Mouse (Mus musculus) frontal cortex, adult 2 months (tissue): Measurements from ENCODE around the gene Hnf1b. TPM values are rescaled to one million over a fixed set of nuclear protein-coding genes. Genes with fewer than 3 reads are reported as not detected.

ENCODE experiments used
- DNase-seq, 2 experiments: peaks; one replicate each; pipeline ENCODE4 v3.0.0; 2022; ENCODE audit warnings: low spot score in 1 of 2; ENCODE audit errors: extremely low spot score in 1 of 2
- polyA plus RNA-seq: library from polyadenylated mRNA; depleted of rRNA; stranded (reverse); fragments of >200 nt; gene quantifications from 2 replicates; pipeline ENCODE4 v1.2.3, GENCODE M21; 2012; rRNA removed

Gene Hnf1b
- polyA plus RNA-seq, 1 experiment = 0.08 TPM

DNA sequence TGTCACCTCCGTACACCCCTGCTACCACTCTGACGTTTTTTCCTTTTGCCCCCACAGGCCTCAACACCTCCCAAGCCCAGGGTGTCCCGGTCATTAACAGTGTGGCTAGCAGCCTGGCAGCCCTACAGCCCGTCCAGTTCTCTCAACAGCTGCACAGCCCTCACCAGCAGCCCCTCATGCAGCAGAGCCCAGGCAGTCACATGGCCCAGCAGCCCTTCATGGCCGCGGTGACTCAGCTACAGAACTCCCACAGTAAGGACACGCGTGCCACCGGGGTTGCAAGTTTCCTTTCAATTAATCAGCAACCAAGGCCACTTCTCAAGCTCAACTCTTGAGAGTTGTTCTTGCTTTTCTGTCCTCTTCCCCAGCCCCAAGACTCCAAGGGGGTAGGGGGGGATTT is 43.5 kb downstream of the Hnf1b start:
- no peak for DNase-seq

DNA sequence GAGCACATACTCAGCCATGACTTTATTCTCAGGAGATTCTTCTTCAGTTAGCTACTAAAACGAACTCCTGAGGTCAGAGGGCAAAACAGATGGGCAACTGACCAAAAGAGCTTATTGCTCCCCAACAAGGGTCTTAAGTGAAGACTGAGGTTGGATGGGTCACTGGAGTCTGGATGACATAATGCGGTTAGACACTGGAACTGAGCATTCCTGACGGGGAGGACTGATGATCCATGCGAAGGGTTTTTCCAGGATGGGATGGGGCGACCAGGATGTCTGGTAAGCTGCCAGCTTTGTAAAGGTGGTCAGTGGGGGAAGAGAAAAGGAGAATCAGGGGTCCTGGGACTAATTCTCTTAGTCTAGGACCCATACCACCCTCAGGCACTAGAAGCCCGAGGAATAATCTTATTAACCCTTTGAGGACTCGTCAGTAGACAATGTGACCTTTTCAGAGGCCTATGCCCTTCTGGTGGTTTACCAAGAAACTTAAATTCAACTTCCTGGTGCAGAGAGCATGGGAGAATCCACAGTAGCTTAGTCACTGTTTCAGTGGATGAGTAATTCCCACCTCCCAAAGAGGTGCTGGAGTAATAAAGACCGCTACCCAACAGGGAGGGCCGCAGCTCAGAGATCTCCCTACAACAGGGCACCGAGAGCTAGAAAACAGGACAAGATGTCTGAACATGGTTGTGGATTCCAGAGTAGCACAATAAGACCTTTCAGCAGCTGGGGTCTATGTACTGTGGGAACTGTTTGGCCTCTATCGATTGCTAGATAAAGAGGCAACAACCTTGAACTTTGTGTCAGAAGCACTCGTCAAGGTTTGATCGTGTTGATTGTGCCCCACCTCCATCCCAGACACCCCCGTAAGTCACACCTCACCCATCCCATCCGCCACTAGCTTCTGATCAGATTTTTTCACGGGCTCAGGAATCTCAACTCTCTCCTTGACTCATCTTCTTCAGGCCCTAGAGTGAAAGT is 46.9 kb downstream of the Hnf1b start:
- no peak for DNase-seq

DNA sequence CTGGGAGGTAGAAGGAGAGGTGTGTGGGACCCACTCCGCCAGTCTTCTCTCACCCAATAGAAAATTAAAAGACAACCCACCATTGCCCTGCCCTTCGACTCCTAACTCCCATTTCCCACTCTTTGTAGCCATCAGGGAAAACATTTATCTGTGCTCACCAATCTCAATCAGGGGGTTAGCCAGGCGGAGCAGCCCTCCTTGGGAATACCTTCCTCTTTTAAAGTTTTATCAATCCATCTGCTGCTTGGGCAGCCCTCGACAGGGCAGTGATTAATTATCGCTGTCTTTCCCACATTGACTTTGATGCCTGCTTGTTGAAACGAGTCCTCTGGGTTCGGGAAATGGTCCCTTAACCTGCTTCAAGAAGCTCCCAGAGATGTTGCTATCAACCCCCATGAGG is 47.7 kb downstream of the Hnf1b start:
- DNase-seq = no peak

DNA sequence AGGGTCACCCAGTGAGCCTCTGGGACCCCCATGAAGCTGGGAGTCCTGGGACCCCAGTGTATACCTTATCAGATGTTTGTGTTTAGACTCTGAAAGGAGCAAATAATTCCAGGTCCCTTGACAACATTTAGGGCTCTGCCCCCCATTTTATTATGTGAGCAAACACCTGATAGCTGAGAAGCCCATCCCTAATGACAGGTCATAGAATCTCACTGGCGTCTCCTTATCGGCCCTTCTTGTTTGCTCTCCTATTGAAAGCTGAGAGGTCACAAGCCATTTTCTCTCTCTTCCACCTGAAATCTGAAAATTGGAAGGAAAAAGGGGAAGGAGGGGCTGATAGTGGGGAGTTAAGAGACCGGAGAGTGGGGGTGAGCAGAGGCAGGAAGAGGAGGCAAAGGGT is 52.9 kb downstream of the Hnf1b start:
- DNase-seq = no peak

DNA sequence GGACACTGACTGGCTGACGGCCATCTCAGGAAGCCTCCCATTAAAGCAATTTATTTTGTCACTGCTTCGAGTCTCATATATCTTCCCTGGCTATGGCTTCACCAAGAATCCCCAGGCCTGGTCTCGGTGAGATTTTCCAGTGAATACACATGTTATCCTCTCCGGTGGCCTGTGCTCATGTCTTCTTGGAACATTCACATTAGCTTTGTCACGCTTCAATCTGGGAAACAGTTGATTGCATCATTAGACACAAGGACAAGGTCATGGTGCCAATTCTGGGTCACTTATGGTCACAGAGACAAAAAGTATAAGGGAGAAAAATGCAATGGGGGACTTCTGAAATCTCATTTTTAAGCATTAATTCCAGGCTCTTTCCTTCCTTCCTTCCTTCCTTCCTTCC is 55.9 kb downstream of the Hnf1b start:
- no peak for DNase-seq

DNA sequence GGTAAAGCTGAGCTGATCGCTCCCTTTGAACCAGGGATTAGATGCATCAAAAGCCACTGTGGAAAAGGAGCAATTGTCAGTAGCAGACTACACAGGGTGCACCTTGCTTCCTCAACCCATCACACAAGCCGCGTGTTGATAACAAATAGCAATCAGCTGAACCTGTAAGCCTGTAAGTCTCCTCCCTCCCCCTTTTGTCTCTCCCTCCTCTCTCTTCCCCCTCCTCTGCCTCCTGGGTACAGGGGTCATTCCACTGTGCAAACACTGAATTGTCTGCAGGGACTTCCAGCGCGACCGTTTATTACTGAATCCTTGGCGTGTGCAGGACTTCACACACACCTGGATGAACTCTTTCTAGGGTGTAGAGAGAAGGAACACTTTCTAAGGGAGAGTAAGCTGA is 58.5 kb downstream of the Hnf1b start:
- no peak for DNase-seq

DNA sequence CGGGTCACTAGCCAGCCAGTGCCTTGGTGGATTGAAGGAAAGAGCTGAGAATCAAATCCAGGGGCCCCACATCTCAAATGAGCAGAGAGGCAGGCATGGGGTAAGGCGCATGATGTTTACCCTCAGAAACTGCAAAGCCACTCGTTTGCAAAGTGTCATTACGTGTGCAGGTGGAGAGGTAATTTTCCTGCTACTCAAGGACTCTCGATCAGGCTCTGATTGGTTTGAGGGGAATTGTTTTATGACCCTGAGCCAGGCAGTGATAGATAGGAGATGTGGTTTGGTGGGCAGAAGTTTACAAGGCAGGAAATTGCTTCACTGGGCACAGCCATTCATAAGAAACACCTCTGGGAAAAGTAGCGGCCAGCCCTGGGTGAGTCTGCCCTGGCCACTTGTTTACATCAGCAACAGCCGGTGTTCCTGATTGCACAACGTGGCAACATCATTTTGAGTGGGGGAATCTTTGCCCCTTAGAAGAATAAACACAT is 64.0 kb downstream of the Hnf1b start:
- DNase-seq = no peak

DNA sequence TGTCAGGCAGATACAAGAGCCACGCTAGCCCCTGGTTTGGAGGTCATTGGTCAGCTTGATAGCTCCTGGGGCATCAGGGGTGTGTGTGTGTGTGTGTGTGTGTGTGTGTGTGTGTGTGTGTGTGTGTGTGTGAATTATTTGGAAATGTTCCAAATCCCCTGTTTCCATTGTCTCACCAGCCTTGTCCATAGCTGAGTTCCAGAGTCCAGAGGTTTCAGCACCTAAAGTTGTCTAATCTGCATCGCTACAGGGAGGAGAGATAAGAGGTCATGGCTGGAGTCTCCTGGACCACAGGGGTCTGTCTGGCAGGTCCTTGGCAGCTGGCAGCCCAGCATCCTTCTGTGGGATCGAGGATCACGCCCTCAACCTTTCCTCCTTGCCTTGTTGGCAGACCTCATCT is 64.6 kb downstream of the Hnf1b start:
- no peak for DNase-seq

DNA sequence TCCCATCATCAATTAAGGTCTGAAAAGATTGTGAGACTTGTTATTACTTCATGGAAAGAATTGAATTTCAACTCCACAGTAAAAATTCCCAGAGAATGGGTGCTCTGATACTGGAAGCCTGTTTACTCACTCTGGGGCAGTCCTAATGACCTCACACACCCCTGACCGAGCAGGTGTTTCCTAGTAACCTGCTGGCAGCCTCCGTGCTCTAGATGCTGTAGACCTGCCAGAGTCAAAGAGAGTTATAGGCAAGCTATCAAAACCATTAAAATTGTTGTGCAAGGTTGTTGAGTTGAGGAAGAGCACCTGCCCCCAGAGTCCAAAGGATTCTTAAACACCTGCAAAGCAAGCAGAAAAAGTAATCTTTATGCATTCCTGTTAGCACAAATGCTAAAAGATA is 72.7 kb downstream of the Hnf1b start:
- no peak for DNase-seq

DNA sequence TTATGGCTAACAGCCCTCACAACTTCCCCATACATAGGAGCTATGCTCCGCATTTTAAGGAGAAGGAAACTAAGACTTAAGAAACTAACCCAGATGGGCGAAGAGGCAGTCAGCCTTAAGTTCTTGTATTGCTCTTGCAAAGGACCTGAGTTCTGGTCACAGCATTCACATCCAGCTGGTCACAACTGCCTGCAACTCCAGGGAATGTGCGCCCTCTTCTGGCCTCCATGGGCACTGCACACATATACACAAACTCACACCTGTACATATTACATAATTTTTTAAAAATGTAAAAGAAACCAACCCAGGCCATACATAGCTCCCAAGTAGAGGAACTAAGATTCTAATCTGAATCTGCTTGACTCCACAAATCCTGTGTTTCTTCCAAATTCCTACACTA is 77.2 kb downstream of the Hnf1b start:
- DNase-seq = no peak

DNA sequence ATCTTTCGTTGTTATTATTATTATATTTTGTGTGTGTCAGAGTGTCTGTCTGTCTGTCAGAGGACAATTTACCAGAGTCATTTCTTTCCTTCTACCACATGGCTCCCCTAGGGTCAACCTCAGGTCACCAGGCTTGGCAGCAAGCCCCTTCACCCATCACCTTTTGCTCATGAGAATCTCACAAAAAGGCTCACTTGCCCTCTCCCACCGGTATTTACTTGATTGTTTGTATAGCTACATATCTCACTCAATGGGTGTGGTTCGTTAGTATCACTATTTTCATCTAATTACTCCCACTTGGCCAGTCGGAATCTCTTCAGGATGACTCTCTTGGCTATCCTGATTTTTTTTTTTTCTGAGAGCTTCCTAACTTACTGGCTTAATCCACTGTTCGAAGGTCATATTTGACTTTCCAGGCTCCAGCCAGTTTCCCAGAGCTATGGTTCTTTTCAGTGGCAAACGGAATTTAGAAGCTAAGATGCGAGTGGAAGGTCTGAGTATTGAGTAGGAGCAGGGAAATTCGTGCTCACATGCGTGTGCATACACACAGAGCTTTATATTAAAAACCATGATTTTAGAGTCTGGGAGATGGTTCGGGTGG is 82.7 kb downstream of the Hnf1b start:
- no peak for DNase-seq

DNA sequence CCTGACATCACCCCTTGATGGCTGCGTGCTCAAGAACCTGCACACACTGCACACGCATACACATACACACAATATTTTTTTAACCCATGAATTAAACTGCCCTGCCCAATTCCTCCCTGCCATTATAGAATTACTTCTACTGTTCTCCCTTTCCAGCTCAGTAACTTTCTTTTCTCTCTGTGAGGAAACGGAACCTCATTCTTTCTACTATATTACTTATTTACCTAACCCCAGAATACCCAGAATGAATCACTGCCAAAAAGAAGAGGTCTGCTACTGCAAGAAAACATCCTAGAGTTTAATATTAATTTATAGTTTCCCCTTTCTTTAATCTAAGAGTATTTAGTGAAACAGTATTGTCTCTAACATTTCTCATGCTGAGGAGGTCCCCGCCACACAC is 83.5 kb downstream of the Hnf1b start:
- DNase-seq = no peak

DNA sequence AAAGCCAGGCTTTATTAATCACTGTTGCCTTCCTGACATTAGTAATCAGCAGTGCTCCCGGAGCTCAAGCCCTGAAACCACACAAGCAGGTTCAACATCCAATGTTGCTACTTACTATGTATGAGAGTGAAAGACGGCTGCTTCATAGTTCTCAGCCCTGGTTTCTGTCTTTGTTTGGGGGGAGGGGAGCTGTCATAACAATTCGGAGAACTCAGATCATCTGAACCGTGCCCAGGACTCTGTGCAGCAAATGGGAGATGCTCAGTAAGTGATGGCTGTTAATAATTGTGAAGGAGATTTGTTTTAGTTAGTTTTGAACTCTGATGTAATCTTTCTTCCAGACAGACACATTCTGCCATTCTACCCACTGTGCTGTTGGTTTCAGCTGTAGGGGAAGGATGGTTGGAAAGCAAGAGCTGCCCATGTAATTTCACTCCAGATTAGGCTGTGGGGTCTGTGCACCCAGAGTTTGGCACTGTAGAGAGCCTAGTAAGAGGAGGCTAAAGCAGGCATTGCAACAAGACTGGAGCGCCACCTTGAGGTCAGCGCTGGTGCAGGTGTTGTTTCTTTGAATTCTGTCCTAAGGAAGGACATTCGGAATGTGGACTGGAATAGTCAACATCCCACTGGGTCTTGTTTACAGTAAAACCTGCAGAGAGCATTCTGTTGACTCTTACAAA is 86.3 kb downstream of the Hnf1b start:
- DNase-seq = peak; percentile 28 to 88

DNA sequence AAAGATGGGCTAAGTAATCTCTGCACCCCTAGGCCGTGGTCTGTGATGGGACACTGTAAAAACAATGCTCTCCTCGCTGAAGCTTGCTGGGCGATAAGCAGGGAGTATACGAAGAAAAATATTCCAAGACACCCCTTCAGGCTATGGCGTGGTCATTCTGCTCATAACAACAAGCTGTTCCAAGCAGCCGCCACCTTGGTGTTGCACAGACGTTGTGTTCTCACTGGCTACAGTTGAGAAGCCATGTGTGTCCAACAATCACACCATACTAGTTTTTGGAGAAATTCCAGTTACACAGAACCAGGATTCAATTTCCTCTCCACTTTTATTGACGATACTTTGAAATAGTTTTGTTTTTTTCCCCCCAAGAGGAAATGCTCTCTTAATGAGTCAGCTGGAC is 88.7 kb downstream of the Hnf1b start:
- no peak for DNase-seq

DNA sequence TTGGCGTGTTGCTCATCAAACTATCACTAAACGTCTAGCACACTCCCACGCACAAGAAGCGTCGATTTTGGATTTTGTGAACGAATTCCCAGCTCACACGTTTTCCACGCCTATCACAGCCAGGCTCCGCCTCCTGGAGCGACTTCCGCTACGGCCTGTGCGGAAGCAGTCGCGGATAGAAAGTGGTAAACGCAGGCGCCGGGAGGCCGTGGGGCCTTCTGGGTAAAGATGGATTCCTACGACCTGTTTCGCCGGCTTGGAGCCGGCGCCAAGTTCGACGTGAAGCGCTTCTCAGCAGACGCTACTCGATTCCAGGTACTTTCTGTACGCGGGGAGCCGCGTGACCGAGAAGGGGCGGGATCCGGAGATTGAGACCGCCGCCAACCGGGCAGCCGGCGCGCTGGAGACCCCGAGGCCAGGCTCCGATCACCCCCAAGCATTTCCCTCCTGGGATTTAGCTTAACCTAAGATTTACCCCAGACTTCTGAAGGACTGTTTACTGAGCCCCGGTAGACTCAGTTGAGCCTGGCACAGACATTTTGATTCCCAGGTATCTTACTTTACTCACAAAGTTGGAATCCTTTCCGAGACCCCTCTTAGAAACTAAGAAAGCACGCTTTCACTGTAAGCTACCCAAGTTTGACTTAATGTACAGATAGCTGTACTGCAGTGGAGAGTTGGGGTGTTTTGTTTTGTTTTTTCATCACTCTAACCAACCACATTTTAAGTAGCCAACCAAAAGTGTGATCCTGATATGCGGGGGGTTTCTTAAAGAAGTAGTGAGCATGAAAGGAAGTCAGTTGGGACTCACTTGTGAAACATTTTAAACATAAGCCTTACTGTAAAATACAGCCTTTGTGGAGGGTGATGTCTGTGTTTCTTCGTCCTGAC is 92.3 kb downstream of the Hnf1b start, which contains the start of gene Ddx52:
Gene Ddx52 (plus strand): TSS at position 113 of the 891 bp plus-strand sequence.
- DNase-seq = peak; percentile 81 to 93

Other genes with a start within 250 kb of the Hnf1b start
- not detected in 2 replicates for gene Rpl9-ps1, start 204.4 kb upstream of the Hnf1b start, polyA plus RNA-seq
- gene Ccl3, start 200.7 kb upstream of the Hnf1b start, polyA plus RNA-seq = 1.1 and 1.3 TPM in 2 replicates
- 0.56 and 0.61 TPM in 2 replicates for gene Ccl4, start 187.5 kb upstream of the Hnf1b start, polyA plus RNA-seq
- 1.5 and 2.1 TPM in 2 replicates for gene Wfdc17, start 146.1 kb upstream of the Hnf1b start, polyA plus RNA-seq
- 3.9 and 4.7 TPM in 2 replicates for gene Wfdc18, start 141.0 kb upstream of the Hnf1b start, polyA plus RNA-seq
- gene Wfdc21, start 103.1 kb upstream of the Hnf1b start, polyA plus RNA-seq = not detected in 2 replicates
- 17.9 and 18.5 TPM in 2 replicates for gene Heatr6, start 96.4 kb upstream of the Hnf1b start, polyA plus RNA-seq
- 12.3 and 16.0 TPM in 2 replicates for gene Ddx52, start 92.0 kb downstream of the Hnf1b start, polyA plus RNA-seq
- gene Synrg, start 114.4 kb downstream of the Hnf1b start, polyA plus RNA-seq = 21.4 and 24.9 TPM in 2 replicates
- 98.1 and 121 TPM in 2 replicates for gene Dusp14, start 219.2 kb downstream of the Hnf1b start, polyA plus RNA-seq